Comparison of ENCODE assay signal across 11 mouse cellular contexts in the genomic region with DNA sequence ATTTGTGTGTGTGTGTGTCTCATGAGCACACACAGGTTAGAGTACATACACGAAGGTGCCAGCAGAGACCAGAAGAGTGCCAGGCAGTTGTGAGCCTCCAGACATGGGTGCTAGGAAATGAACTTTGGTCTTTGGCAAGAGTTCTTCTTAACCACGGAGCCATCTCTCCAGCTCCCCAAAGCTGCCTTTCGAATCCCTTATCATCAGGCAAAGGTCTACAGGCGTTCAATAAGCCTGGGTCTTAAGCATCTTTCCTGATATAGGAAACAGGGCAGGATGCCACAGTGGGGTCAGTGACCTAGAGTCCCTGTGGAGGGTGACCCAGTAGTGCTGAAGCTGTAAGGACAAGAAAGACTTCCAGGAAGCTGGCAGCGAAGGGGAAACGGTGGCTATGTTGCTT.
DNase-seq lines count a peak whose midpoint lies in the region; ATAC-seq and TF ChIP-seq lines count a peak whose summit lies in the region.
"Had no signal": no experiment of that assay in that cellular context is flagged by ENCODE, and none has a peak within 500 bp of the region (broad histone marks: within the 10 kb centered on the region; RNA-seq: fewer than 3 reads in every experiment).

No protein-coding gene starts in this region.

- H3K4me2 ChIP-seq in midbrain, embryonic 11.5 days: no peak overlapping the region
- H3K4me2 ChIP-seq in stomach, embryonic 15.5 days: no peak overlapping the region

- H3K9ac ChIP-seq in midbrain, embryonic 11.5 days (ENCODE audit: low read length): no peak overlapping the region
- H3K9ac ChIP-seq in stomach, embryonic 15.5 days: no peak overlapping the region

- H3K4me1 ChIP-seq in midbrain, embryonic 10.5 days: peaks cover 42% of the 10 kb centered on the region
- H3K4me1 ChIP-seq in midbrain, embryonic 11.5 days (ENCODE audit: control insufficient read depth, insufficient read depth, low read length): peaks cover 24% of the 10 kb centered on the region
- H3K4me1 ChIP-seq in stomach, embryonic 15.5 days: peaks cover 30% of the 10 kb centered on the region

- H3K4me3 ChIP-seq in gastrocnemius, adult 2 months: no peak overlapping the region
- no peak overlapping the region for H3K4me3 ChIP-seq in midbrain, embryonic 10.5 days
- H3K4me3 ChIP-seq in midbrain, embryonic 11.5 days (ENCODE audit: low read depth, low read length): no peak overlapping the region
- no peak overlapping the region for H3K4me3 ChIP-seq in stomach, embryonic 15.5 days (replicated peaks)

- TF ChIP-seq CTCF in gastrocnemius, adult 2 months (IDR thresholded peaks at IDR 0.05): no peak

- intact Hi-C loops in gastrocnemius, adult 2 months (cut with DNase I): no loop called here
- intact Hi-C loops in gastrocnemius, postnatal 14 days (cut with DNase I; ENCODE audit: low total_unique reads): no loop called here

- H3K27ac ChIP-seq in gastrocnemius, adult 2 months: peak overlapping the region; percentile 82
- peak overlapping the region; percentile 86; the same call in 1 of the 2 replicates for H3K27ac ChIP-seq in midbrain, embryonic 10.5 days (replicated peaks)
- no peak overlapping the region for H3K27ac ChIP-seq in midbrain, embryonic 11.5 days (ENCODE audit: low read depth, low read length)
- H3K27ac ChIP-seq in stomach, embryonic 15.5 days: peak overlapping the region; percentile 95

- H3K36me3 ChIP-seq in midbrain, embryonic 10.5 days: no peaks in the 10 kb centered on the region
- H3K36me3 ChIP-seq in midbrain, embryonic 11.5 days (ENCODE audit: control insufficient read depth, insufficient read depth, low read length): no peaks in the 10 kb centered on the region
- H3K36me3 ChIP-seq in stomach, embryonic 15.5 days: no peaks in the 10 kb centered on the region

- no peak for DNase-seq in gastrocnemius, adult 2 months
- DNase-seq in gastrocnemius, postnatal 14 days: no peak
- DNase-seq in midbrain, embryonic 10.5 days (ENCODE audit: low spot score): no peak
- DNase-seq in midbrain, embryonic 11.5 days (ENCODE audit: low spot score, missing footprints): no peak
- peak; percentile 49 for DNase-seq in kidney, postnatal 10 days
- no peak for DNase-seq in cerebellum, adult 9-10 months
- no peak for DNase-seq in layer of hippocampus, adult 9-11 months
- DNase-seq: embryo, embryonic 11 days; lung, postnatal 36 days; thymus, postnatal 4 days had no signal

- no peaks in the 10 kb centered on the region for H3K9me3 ChIP-seq in midbrain, embryonic 10.5 days (replicated peaks)
- H3K9me3 ChIP-seq in midbrain, embryonic 11.5 days (ENCODE audit: control insufficient read depth, low read length): no peaks in the 10 kb centered on the region
- H3K9me3 ChIP-seq in stomach, embryonic 15.5 days: no peaks in the 10 kb centered on the region

- H3K27me3 ChIP-seq in midbrain, embryonic 10.5 days (ENCODE audit: low read depth, poor library complexity, severe bottlenecking): peaks cover 8% of the 10 kb centered on the region
- no peaks in the 10 kb centered on the region for H3K27me3 ChIP-seq in midbrain, embryonic 11.5 days (ENCODE audit: control insufficient read depth, insufficient read depth, low read length)
- no peaks in the 10 kb centered on the region for H3K27me3 ChIP-seq in stomach, embryonic 15.5 days (replicated peaks)

- no peak for ATAC-seq in midbrain, embryonic 11.5 days (ENCODE audit: low FRiP score)
- no peak for ATAC-seq in stomach, embryonic 15.5 days (ENCODE audit: insufficient read depth, low FRiP score, low read depth)

- 77% methylated on average over 6 of the region's 6 CpGs for WGBS in midbrain, embryonic 10.5 days
- 75% methylated on average over 6 of the region's 6 CpGs for WGBS in midbrain, embryonic 11.5 days
- WGBS in stomach, embryonic 15.5 days: 61% methylated on average over 6 of the region's 6 CpGs
